Comparison of ENCODE assay signal across 8 mouse cellular contexts in the genomic region with DNA sequence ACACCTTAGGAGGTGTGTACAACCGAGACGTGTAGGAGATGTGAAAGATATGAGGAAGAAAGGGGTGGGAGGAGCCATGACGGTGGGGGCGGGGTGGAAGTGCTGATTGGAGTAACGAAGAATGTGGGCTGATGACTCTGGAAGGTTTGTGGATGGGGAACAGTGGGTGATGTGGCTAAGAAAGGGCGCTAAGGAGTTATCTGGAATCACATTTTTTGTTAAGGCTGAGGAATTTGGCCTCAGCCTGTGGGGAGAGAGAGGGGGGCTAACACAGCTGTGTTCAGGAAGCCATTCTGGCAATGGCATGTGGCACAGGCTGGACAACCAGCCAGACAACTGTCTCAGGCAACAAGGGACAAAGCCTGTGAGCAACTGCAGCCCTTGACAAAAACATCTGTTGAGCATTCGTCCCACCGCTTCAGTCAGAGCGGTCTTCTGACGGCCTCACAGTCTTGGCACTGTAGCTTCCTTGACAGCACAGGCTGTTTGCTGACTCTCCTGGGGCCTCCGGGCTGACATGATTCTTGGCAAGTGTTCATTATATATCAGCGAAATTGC. TPM values are rescaled to one million over a fixed set of nuclear protein-coding genes. Genes with fewer than 3 reads are reported as not detected.
DNase-seq lines count a peak whose midpoint lies in the region; ATAC-seq and TF ChIP-seq lines count a peak whose summit lies in the region.

No protein-coding gene starts in this region.

- H3K36me3 ChIP-seq in forebrain, postnatal 0 days (ENCODE audit: insufficient read depth), result no peaks in the 10 kb centered on the region
- H3K36me3 ChIP-seq in hindbrain, embryonic 10.5 days, result no peaks in the 10 kb centered on the region
- H3K36me3 ChIP-seq in limb, embryonic 12.5 days, result no peaks in the 10 kb centered on the region
- H3K36me3 ChIP-seq in midbrain, embryonic 16.5 days (ENCODE audit: control insufficient read depth, insufficient read depth, low read length), result no peaks in the 10 kb centered on the region

- H3K27me3 ChIP-seq in forebrain, postnatal 0 days (ENCODE audit: insufficient read depth, low read length), result no peaks in the 10 kb centered on the region
- no peaks in the 10 kb centered on the region for H3K27me3 ChIP-seq in hindbrain, embryonic 10.5 days (ENCODE audit: insufficient read depth, poor library complexity, severe bottlenecking)
- H3K27me3 ChIP-seq in limb, embryonic 12.5 days, result no peaks in the 10 kb centered on the region
- H3K27me3 ChIP-seq in midbrain, embryonic 16.5 days (ENCODE audit: control insufficient read depth, insufficient read depth, low read depth, low read length), result no peaks in the 10 kb centered on the region

- 28% methylated on average over 12 of the region's 12 CpGs for WGBS in forebrain, postnatal 0 days
- WGBS in hindbrain, embryonic 10.5 days, result 47% methylated on average over 12 of the region's 12 CpGs
- WGBS in limb, embryonic 12.5 days, result 36% methylated on average over 12 of the region's 12 CpGs
- WGBS in midbrain, embryonic 16.5 days, result 49% methylated on average over 12 of the region's 12 CpGs

- no peak overlapping the region for H3K9ac ChIP-seq in forebrain, postnatal 0 days
- no peak overlapping the region for H3K9ac ChIP-seq in limb, embryonic 12.5 days (replicated peaks)
- H3K9ac ChIP-seq in midbrain, embryonic 16.5 days (ENCODE audit: low read depth, low read length), result no peak overlapping the region

- no peak overlapping the region for H3K4me3 ChIP-seq in forebrain, postnatal 0 days (ENCODE audit: low read depth, low read length)
- H3K4me3 ChIP-seq in hindbrain, embryonic 10.5 days, result no peak overlapping the region
- no peak overlapping the region for H3K4me3 ChIP-seq in limb, embryonic 12.5 days (replicated peaks)
- no peak overlapping the region for H3K4me3 ChIP-seq in midbrain, embryonic 16.5 days (ENCODE audit: low read depth, low read length)

- TF ChIP-seq CTCF in forebrain, postnatal 0 days (IDR thresholded peaks at IDR 0.05; ENCODE audit: low read depth), result no peak

- DNase-seq in CD4-positive helper T cell, adult 2 months (ENCODE audit: low read depth, low spot score), result peak; percentile 85
- DNase-seq in Muller cell, postnatal 12 days (ENCODE audit: inconsistent ontology term), result peak; percentile 64
- DNase-seq in forebrain, postnatal 0 days, result peak; percentile 21
- peak; percentile 21 for DNase-seq in hindbrain, embryonic 10.5 days (ENCODE audit: low spot score)
- peak; percentile 21 to 23 for DNase-seq in thymus, postnatal 10 days (ENCODE audit: low spot score in 2 of 2)
- no peak for DNase-seq in adrenal gland, postnatal 36 days

- no peaks in the 10 kb centered on the region for H3K4me1 ChIP-seq in forebrain, postnatal 0 days (ENCODE audit: insufficient read depth)
- H3K4me1 ChIP-seq in hindbrain, embryonic 10.5 days (replicated peaks), result peaks cover 26% of the 10 kb centered on the region
- H3K4me1 ChIP-seq in limb, embryonic 12.5 days (replicated peaks), result peaks cover 38% of the 10 kb centered on the region
- H3K4me1 ChIP-seq in midbrain, embryonic 16.5 days (ENCODE audit: control insufficient read depth, insufficient read depth, low read length), result peaks cover 2% of the 10 kb centered on the region

- H3K27ac ChIP-seq in forebrain, postnatal 0 days (ENCODE audit: low read depth, low read length), result no peak overlapping the region
- H3K27ac ChIP-seq in hindbrain, embryonic 10.5 days, result peak overlapping the region; percentile 54
- H3K27ac ChIP-seq in limb, embryonic 12.5 days, result peak overlapping the region; percentile 62
- H3K27ac ChIP-seq in midbrain, embryonic 16.5 days (ENCODE audit: low read length), result no peak overlapping the region

- no peaks in the 10 kb centered on the region for H3K9me3 ChIP-seq in forebrain, postnatal 0 days (ENCODE audit: low read length)
- no peaks in the 10 kb centered on the region for H3K9me3 ChIP-seq in hindbrain, embryonic 10.5 days
- H3K9me3 ChIP-seq in limb, embryonic 12.5 days, result no peaks in the 10 kb centered on the region
- no peaks in the 10 kb centered on the region for H3K9me3 ChIP-seq in midbrain, embryonic 16.5 days (replicated peaks; ENCODE audit: control insufficient read depth, low read length, poor library complexity, severe bottlenecking)

- H3K4me2 ChIP-seq in forebrain, postnatal 0 days (ENCODE audit: low read depth), result no peak overlapping the region
- H3K4me2 ChIP-seq in limb, embryonic 12.5 days, result peak overlapping the region; percentile 15; the same call in 1 of the 2 replicates
- H3K4me2 ChIP-seq in midbrain, embryonic 16.5 days (ENCODE audit: low read length), result no peak overlapping the region; the same call in 1 of the 2 replicates

- peak; percentile 61 for ATAC-seq in forebrain, postnatal 0 days
- peak; percentile 34; the same call in 1 of the 2 replicates for ATAC-seq in limb, embryonic 12.5 days (ENCODE audit: insufficient number of reproducible peaks, insufficient read depth, low FRiP score, low TSS enrichment, low read depth)
- ATAC-seq in midbrain, embryonic 16.5 days, result 0 out of 2 replicates have a peak, but pooled peaks have one; percentile 45

RNA-seq across cellular contexts. Expression of gene B4galt1, which starts 23.1 kb away (rescaled TPM):
- total RNA-seq in forebrain, postnatal 0 days (2014; rRNA removed), result 6.8 and 10.0 TPM in 2 replicates
- 4.6 and 4.9 TPM in 2 replicates for polyA plus RNA-seq in forebrain, postnatal 0 days (2015; fragmentation: Nextera tagmentation; extraction: Ambion mirVana)
- 15.2 and 18.8 TPM in 2 replicates for polyA plus RNA-seq in hindbrain, embryonic 10.5 days (2016; fragmentation: Nextera tagmentation; extraction: Ambion mirVana)
- 32.9 and 37.4 TPM in 2 replicates for polyA plus RNA-seq in limb, embryonic 12.5 days (2016; fragmentation: Nextera tagmentation; extraction: Ambion mirVana)
- polyA plus RNA-seq in midbrain, embryonic 16.5 days (2015; fragmentation: Nextera tagmentation; extraction: Ambion mirVana), result 5.8 and 6.4 TPM in 2 replicates
- total RNA-seq in adrenal gland, postnatal 36 days (2021), result 10 to 100 TPM; 75.7 to 89.5 TPM

RNA-seq across cellular contexts. Expression of gene Spink4, which starts 43.0 kb away (rescaled TPM):
- total RNA-seq in forebrain, postnatal 0 days (2014; rRNA removed), result not detected in 2 replicates
- not detected in 2 replicates for polyA plus RNA-seq in forebrain, postnatal 0 days (2015; fragmentation: Nextera tagmentation; extraction: Ambion mirVana)
- not detected in 2 replicates for polyA plus RNA-seq in hindbrain, embryonic 10.5 days (2016; fragmentation: Nextera tagmentation; extraction: Ambion mirVana)
- not detected in 2 replicates for polyA plus RNA-seq in limb, embryonic 12.5 days (2016; fragmentation: Nextera tagmentation; extraction: Ambion mirVana)
- polyA plus RNA-seq in midbrain, embryonic 16.5 days (2015; fragmentation: Nextera tagmentation; extraction: Ambion mirVana), result not detected in 2 replicates
- total RNA-seq in adrenal gland, postnatal 36 days (2021), result 10 to 100 TPM in 1 of 2 experiments, not detected in 1; 12.8 TPM

Comparison
In these comparisons a context has a peak if more than half of its experiments do, and no peak if none do; other contexts are left out.
1. DNase-seq: peak in CD4-positive helper T cell, adult 2 months (single experiment), Muller cell, postnatal 12 days (single experiment), forebrain, postnatal 0 days (single experiment), hindbrain, embryonic 10.5 days (single experiment) and thymus, postnatal 10 days (2 of 2); none in adrenal gland, postnatal 36 days (0 of 2).
2. H3K27ac ChIP-seq: peak in hindbrain, embryonic 10.5 days (single experiment) and limb, embryonic 12.5 days (single experiment); none in forebrain, postnatal 0 days (single experiment) and midbrain, embryonic 16.5 days (single experiment).
3. Peak in every context shown above with its lines, with median percentiles within 50 percentile points of each other: ATAC-seq.